Mouse (Mus musculus) thymus, postnatal 10 days (tissue): Measurements from ENCODE around the gene Gipc3.

Experiments
- DNase-seq, 2 experiments: peaks; one replicate each; pipeline ENCODE4 v3.0.0; 2021; ENCODE audit warnings: low spot score in 2 of 2

Gipc3 gene

DNA sequence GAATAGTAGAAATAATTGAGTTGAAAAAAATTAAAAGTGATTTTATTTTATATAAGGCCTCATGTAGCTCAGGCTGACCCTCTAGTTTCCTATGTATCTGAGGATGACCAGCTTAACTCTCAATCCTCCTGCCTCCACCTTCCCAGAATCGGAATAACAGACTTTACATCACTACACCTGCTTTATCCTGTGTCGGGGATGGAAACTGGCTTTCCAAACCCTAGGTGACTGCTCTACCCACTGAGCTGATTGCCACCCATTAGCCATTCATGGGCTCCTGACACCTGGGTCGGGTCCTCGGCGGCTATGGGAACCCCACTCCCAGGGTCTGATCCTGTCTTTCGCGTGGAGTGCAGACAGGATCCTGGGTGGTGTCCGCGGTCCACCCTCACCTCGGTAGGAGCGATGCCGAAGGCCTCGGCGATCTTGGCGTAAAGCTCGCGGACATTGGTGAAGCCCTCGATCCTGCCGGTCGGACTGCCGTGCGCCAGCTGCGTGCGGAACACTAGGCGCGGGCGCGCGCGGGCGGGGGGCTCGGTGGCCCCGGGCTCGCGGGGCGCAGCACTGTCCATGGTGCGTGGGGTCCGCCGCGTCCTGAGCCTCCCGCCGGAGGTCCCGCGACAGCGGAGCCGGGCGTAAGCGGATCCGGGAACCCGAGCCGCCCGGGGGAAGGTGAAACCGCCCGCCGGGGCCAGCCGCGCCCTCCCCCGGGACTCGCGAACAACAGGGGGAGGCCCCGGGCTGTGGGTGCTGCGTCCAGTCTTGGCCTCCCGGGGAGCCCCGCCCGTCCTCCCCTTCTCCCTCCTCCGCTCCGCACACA, at the start of gene Gipc3:
Gene Gipc3, minus strand, starts transcription at position 581 of the 820 bp plus-strand sequence.
- no peak for DNase-seq

DNA sequence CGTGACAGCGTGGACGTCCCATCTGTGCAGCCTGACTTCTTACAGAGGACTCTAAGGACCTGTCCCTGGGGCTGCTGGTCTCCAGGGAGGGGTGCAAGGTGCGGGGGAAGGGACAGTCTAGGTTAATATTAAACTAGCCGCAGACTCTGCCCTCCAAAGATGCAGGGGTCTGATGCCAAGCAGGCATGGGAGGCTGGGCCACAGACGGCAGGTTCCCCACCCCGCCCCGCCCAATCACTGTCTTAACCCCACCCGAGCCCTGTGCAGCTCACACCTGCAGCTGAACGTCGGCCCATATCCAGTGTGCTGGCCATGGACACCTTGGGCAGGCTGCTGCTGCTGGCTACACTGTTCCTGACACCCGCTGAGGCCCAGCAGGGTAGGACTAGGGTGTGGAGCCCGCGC, 49.7 kb upstream of the Gipc3 start, which contains the start of gene Smim24:
Gene Smim24, plus strand, starts transcription at position 271 of the 405 bp plus-strand sequence.
- DNase-seq = no peak

DNA sequence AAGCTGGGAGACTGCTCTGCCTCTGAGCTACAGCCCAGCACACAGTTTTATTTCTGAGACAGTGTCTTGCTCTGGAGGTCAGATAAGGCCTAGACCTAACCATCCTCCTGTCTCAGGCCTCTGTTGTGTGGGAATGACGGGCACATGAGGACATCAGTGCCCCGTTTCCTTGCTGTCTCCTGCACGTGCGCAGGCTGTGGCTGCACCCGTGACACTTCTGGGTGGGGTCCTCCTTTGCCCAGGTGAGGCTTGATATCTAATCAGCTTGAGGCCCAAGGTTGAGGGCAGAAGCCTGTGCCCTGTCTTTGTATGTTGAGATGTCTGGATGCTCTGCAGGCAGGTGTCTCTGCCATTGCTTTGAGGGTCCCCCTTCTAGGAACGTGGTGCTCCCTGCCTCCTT, 49.2 kb upstream of the Gipc3 start:
- DNase-seq = no peak

DNA sequence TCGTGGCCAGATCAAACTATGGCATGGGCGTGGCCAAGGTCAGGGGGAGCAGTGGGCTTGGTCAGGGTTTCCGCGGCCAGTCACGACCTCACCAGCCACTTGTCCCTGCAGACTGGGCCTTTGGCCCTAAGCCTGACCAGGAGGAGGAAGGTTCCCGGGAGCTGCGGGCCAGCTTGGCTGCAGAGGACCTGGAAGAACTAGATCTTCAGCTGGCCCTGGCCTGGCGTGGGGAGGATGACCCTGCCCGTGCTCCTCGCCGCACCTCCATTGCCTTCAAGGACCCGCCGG, 47.6 kb upstream of the Gipc3 start:
- no peak for DNase-seq

DNA sequence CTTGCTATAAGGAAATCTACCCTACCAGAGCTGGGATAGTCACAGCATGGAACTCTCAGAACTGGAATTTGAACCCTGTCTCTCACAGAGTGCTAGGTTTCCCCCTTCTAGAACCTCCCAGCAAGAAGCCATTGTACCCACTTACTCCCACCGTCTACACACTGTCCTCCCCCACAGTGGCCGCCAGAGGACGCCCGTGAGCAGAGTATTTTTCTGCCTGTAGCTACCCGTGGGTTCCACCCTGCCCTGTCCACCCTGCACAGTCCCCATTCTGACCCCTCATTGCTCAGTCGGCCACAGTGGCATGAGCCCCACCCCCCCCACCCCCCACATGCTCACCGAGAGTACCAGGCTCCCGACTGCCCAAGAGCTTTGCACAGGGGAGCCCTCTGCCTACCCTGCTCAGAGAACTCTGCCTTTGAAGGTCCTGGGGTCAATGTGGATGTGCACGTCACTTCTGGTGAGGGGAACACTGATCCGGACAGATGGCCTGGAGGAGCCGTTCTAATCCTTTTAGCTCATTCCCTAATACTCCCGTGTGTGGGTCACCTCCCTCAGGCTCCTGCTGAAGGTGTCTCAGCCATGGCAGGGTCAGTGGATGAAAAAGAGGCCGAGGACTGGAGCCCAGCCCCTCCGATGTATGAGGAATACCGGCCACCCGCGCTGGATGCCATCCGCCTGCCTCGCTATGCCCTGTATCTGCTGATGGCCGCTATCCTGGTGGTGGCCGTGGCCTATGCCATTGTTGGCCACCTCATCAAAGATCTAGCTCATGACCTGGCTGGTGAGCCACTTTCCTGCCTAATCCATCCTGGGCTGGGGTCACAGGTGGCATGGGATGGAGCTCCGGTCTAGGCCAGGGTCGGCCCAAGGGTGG, 47.0 kb upstream of the Gipc3 start:
- peak; percentile 48 to 75 for DNase-seq

DNA sequence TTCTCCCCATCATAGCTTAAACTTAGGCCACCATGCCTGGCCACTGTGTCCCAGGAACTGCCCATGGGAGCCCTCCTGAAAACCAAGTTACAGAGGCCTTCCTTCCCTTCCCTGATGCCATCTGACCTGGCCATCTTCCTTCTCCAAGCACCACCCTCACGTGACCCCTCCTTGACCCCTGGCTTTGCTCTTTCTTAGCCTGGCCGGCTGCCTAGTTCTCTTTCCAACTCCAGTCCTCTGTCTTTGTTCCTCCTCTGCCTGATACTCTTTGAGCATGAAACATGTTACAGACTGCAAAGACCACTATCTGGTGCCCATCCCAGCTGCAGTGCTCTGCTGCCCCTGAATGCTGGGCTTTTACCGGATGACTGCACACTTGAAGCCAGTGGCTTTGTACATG, 46.3 kb upstream of the Gipc3 start:
- no peak for DNase-seq

DNA sequence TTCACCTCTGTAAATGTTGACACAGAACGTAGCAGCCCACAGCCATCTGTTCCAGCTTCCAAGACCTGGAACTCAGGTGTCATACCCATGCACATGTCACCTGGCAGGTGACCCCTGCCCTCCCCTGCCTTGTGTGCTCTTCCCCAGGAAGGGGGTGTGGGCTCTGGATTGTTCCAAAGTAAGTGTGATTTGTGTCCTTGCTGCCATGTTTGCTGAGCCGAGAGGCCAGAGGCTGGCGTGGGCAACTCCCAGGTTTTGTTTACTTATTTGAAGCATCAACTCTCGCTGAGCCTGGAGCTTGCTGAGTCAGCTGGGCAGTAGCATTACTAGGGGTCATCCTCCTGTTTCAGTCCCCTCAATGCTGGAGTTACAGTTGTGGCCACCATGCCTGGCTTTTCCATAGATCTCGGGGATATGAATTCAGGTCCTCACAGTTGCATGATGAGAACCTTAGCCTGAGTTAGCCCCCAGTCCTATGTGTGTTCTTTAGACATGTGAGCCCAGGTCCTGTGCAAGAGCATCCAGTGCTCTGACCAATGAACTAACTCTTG, 45.5 kb upstream of the Gipc3 start, which contains the start of gene Gm48552:
Gene Gm48552, plus strand, starts transcription at position 501 of the 551 bp plus-strand sequence.
- no peak for DNase-seq

DNA sequence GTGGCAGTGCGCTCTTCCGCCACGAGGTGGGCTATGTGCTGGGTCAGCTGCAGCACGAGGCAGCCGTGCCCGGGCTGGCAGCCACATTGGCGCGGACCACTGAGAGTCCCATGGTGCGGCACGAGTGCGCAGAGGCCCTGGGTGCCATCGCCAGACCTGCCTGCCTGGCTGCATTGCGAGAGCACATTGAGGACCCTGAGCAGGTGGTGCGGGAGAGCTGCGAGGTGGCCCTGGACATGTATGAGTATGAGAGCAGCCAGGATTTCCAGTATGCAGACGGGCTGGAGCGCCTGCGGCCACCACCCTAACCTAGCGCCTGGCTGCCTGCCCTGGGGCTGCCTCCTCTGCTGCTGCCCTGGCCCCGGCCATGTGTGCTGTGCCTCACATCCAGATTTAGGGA, 44.6 kb upstream of the Gipc3 start:
- DNase-seq = no peak

DNA sequence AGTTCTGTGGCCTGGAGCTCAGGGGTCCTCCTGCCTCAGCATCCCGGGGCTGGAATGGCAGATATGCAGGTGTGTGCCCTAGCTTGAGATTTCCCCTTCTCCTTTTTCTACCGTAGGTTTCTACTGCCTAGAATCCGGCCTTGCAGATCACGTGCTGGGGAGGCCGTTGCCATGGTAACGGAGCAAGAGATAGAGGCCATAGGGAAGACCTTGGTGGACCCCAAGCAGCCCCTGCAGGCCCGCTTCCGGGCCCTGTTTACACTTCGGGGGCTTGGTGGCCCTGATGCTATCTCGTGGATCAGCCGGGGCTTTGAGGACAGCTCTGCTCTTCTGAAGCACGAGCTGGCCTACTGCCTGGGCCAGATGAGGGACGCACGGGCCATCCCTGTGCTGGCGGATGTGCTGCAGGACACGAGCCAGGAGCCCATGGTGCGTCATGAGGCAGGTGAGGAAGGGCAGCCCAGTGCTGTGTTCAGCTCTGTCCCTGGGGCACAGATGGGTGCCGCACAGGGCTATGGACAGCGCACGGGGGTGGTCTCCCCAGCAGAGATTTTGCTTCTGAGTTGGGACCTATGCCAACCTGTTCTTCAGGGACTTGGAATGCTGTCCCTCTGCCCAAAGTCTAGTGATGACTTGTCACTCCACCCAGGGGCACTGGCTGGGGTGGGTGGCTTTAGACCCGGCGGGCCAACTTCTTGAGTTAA, 42.7 kb upstream of the Gipc3 start:
- DNase-seq = no peak

DNA sequence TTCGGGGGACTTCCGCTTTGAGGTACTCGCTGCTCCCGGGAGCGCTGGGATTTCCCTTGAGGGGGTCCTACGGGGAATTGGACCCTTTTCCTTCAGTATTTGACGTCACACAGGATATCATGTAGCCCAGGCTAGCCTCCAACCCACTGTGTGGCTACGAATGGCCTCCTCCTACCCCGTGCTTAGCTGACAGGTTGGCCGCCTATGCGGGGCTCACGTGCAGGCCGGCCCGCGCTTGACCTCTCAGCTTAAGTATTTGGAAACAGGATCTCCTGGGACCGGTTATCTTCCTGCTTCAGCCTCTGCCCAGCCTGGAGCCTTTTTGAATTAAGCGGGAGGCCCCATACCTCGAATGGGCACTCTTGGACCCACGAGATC, 41.5 kb upstream of the Gipc3 start:
- DNase-seq = no peak

DNA sequence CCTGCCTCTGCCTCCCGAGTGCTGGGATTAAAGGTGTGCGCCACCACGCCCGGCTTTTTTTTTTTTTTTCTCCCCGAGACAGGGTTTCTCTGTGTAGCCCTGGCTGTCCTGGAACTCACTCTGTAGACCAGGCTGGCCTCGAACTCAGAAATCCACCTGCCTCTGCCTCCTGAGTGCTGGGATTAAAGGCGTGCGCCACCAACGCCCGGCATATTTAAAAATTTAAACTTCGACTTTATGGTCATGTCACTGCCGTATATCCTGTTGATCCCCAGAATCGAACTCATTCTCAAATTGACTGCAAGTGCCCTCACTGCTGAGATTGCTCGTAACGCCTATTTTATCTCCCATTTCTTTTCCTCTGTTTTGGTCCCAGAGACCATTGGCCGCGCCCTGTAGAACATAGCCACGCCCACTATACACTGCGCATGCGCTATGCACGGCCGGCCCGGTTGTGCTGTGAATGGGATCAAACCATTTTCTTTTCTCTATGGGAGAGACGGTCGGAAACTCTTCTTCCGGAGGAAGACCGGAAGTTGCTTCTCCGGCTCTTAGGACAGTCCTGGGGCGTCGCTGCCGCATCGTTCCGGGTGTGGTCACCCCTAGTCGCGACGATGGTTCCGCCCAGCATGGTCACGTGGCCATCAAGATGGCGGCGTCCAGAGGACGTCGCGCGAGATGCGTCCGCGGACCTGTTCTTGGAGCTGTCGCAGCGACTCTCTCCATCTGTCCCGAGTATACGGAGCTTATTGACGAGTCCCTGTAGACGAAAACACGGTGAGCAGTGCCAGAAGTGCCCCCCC, 40.9 kb upstream of the Gipc3 start, which contains the start of the genes Dohh and Gm48551:
Gene Dohh, plus strand, starts transcription at position 627 of the 803 bp plus-strand sequence.
Gene Gm48551, plus strand, starts transcription at position 665 of the 803 bp plus-strand sequence.
- DNase-seq = peak; percentile 95 to 99

DNA sequence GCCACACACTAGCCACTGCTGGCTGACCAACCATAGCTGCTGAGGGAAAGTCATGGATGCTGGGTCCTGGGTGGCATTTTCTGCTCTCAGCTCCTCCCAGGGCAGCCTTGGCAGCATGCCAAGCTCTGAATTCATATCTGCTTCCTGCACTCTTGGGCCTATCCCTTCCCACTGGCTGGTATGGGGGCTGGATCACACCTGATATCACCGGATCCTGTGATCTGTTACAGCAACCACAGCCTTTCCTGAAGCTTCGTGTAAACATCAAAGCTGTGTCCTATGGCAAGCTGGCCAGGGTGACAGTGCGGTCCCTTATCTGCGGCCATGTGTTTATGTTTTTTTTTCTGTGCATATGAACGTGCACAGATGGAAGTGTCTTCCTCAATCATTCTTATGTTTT, 39.0 kb upstream of the Gipc3 start:
- no peak for DNase-seq

DNA sequence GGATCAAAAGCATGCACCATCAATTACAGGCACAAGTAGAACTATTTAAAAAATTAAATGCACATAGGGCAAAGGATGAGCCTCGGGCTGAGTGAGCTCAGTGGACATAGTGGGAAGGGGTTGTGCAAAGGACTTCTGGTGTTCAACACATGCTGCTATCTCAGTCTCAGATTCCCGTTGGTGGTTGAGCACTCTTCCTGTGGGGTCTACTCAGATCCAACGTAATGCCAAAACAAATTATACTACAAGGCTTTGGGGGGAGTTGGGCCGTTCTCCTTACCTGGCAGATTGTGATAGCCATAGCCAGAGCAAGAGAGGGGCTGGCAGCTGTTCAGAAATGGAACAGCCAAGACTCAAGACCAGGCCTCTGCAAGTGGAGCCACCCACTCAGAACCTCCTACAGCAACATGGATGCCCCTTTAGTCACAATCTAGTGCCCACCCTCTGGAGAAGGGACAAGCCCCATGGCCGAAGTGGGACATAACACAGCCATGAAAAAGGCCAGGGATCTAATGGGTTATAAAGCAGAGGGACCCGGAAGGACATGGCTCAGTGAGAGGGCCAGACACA, 36.8 kb upstream of the Gipc3 start:
- DNase-seq = no peak

DNA sequence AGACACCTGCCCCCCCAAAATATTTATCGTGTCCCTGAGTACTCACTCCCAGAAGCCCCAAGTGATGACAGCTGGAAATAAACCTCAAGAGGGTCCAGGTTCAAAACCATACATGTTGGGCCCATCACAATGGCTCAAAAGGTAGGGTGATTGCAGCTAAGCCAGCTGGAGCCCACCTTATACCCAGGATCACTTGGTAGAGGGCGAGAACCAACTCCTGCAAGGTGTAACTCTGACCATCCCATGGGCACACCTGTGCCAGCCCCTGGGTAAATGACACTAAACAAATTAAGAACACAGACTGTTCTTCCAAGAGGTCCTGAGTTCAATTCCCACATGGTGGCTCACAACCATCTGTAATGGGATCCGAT, 36.1 kb upstream of the Gipc3 start:
- no peak for DNase-seq

DNA sequence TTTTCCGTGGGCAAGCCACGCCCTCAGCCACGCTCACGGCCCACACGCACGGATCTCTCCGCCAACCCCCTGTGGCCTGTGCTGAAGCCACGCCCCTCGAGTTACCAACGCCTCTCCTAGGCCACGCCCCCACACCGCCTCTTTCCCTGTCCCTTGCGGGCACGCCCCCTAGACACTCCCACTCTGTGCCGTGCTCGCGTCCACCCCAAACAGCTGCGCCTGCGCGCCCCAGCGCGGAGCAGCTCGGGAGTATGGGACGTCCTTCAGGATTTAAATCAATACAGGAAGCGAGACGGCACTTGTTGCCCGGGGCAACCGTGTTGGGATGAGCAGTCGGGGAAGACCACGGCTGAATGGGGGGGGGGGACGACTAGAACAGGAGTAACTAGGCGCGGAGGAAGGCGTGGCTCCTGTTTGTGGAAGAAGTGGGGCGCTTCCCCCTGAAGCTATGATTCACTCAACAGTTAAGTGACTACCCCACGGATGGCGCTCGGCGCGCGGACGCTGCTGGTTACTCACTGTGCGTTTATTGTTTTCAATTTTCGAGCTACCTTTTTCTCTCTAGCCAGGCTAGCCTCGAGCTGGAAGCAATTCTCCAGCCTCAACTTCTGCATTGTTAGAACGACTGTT, 35.6 kb upstream of the Gipc3 start:
- peak; percentile 100 for DNase-seq

DNA sequence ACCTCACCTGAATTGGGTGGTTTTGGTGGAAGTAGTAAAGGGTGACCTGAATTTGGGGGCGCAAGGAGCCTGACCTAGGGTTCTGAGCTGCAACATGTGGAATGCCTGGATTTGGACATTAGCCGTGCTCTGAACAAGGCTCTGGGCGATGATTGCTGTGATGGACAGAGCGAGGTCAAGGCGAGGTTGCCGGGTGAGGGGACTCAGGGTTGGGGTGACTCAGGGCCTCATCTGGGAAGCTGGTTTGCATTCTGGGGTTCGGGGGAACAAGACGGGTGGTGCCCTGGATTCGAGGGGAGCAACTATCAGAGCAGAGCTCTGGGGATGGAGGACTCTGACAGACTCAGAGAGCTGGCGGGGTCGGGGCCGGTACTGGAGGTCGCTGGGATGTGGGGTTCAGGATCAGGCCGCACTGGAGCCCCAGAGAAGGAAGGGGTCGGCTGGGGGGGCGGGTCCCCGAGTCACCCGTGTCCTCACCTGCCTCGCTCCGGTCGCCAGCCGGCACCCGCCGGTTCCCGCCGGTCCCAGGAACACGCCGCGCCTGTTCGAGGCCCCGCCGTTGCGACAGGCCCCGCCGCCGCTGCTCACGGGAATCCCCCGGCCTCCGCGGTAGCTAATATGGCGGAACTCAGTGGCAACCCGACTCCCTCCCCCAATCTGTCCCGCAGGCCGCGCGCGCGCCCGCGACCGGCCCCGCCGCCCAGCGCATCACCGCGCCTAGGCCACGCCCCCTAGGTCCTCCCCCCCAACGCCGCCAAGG, 34.9 kb upstream of the Gipc3 start, which contains the start of gene Fzr1:
Gene Fzr1, minus strand, starts transcription at position 724 of the 760 bp plus-strand sequence.
- no peak for DNase-seq

DNA sequence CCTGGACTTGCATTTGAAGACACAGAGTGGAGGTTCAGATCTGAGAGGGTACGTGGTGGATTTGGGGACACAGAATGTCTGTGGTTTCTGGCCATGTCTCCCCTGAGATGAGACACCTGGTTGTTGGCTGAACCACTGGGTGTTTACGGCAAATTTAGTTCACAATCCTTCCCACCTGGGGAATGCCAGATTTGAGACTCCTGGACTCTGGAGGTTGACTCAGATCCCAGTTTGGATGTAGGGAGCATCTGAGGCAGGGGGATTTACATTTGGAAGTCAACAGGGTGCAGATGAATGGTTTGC, 34.2 kb upstream of the Gipc3 start:
- no peak for DNase-seq

DNA sequence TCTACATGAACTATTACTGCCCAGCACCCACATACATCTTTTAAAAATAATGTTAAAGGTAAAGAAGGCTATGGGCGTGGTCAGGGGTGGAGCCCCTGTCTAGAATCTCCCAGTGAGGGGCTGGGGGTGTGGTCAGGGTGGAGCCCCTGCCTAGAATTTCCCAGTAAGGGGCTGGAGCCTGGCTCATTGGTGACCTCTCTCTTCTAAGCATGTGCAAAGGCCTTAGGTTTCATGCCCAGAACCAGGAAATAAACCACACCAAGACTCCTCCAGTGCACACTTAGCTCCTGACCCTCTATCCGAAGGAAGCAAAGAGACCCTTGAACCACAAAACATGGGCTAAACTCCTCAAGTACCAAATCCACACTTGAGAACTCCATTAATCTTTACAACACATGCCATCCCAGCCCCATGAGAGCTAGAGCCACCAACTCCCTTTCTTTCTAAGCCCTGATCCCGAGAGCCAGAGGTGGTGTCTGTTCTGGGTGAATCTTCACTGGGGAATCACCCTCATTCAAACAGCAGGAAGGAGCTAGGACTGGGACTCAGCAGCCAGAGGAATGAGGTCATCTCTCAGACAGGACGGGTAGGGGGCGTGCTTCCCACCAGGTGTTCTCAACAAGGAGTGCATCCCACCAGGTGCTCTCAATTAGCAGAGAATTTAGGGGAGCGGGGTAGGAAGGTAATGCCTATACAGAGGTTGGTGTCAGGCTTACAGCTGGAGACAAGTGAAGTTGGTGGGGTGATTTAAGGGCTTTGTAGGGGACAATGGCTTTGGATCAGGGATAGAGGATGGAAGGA, 33.7 kb upstream of the Gipc3 start:
- DNase-seq = no peak

DNA sequence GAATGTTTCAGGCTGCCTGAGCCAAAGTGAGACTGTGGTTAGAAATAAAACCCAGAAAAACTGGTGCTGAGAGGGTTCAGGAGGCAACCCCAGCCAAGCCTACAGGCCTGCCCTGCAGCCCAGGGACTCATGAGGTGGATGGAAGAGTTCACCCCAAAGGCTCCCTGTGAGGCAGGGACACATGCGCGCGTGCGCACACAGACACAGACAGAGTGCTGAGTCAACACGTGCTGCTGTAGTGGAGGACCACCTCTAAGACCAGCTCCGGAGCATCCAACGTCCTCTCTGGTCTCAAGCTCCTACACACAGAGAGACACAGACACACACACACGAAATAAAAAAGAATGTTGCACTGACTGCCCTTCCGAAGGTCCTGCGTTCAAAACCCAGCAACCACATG, 32.3 kb upstream of the Gipc3 start:
- no peak for DNase-seq
